Mouse (Mus musculus) spleen, adult 2 months (tissue): ENCODE measurements around the gene Surf2. TPM values are rescaled to one million over a fixed set of nuclear protein-coding genes. Genes with fewer than 3 reads are reported as not detected.
A peak's percentile ranks its signal among the peaks of the same experiment; 100 is the strongest.

Experiments
- DNase-seq, 2 experiments: peaks; one replicate each; pipeline versions ENCODE4 v3.0.0 to v3.0.0-alpha.2; 2012 to 2021; ENCODE audit warnings: low spot score in 2 of 2, low read depth in 1 of 2
- H3K27ac ChIP-seq: fragments of 200-500 bp; 2 replicates; pipeline ENCODE4 v1.5.1; 2012; ENCODE audit warnings: low read length, inconsistent platforms; ENCODE audit not compliant: insufficient read depth
- H3K27me3 ChIP-seq: fragments of 200-500 bp; 2 replicates; pipeline ENCODE4 v1.6.1; 2012; ENCODE audit warnings: mild to moderate bottlenecking, moderate library complexity, low read length, inconsistent platforms; ENCODE audit not compliant: control insufficient read depth, insufficient read depth
- H3K36me3 ChIP-seq: fragments of 200-500 bp; 2 replicates; pipeline ENCODE4 v1.6.1; 2012; ENCODE audit warnings: mild to moderate bottlenecking, low read length, inconsistent platforms; ENCODE audit not compliant: control insufficient read depth, insufficient read depth
- H3K4me1 ChIP-seq: fragments of 200-500 bp; 2 replicates; pipeline ENCODE4 v1.6.1; 2011; ENCODE audit warnings: inconsistent platforms; ENCODE audit not compliant: control insufficient read depth, insufficient read depth, insufficient read length
- H3K4me3 ChIP-seq: fragments of 200-500 bp; 2 replicates; pipeline ENCODE4 v1.5.1; 2011; ENCODE audit warnings: mild to moderate bottlenecking, inconsistent platforms; ENCODE audit not compliant: insufficient read depth, insufficient read length; ENCODE audit errors: extremely low read depth
- CTCF ChIP-seq: fragments of 200-500 bp; IDR thresholded peaks from 2 replicates; pipeline ENCODE4 v1.5.1; 2011; ENCODE audit warnings: mild to moderate bottlenecking, inconsistent platforms; ENCODE audit not compliant: insufficient read depth, insufficient read length, insufficient replicate concordance; ENCODE audit errors: extremely low read depth
- POLR2A ChIP-seq: fragments of 200-500 bp; IDR thresholded peaks from 2 replicates; pipeline ENCODE4 v1.6.1; 2011; ENCODE audit warnings: low read depth, low read length, inconsistent platforms
- WGBS: fragments of 180-500 bp; shearing (Covaris S2); methylation state at CpG from one replicate; pipeline ENCODE4 v1.1.7; 2018; 5-methylcytosine and 5-hydroxymethylcytosine counted together
- polyA plus RNA-seq: library from polyadenylated mRNA; depleted of rRNA; stranded (reverse); fragments of >200 nt; gene quantifications from 2 replicates; pipeline ENCODE4 v1.2.3, GENCODE M21; 2012

Surf2 gene
- polyA plus RNA-seq, 1 experiment: 19.1 TPM

DNA sequence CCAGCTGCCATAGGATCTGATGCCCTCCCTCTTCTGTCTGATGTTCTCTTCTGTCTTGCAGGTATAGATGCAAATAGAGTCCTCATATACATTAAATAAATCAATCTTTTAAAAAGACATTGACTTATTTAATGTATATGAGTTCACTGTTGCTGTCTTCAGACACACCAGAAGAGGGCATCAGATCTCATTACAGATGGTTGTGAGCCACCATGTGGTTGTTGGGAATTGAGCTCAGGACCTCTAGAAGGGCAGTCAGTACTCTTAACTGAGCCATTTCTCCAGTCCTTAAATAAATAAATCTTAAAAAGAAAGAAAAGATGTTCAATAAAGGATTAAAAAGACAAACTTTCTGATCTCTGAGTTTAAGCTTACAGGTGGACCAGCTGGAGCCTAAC, 6.8 kb upstream of the Surf2 start:
- Histone ChIP-seq H3K36me3 (peaks cover 21% of the 10 kb centered on the region), H3K4me1 (peaks cover 4% of the 10 kb centered on the region; the same call in 1 of the 2 replicates), H3K4me3 (no peak overlapping the region; the same call in 1 of the 2 replicates), H3K27ac (no peak overlapping the region), H3K27me3 (no peaks in the 10 kb centered on the region)
- no peak for DNase-seq
- TF ChIP-seq CTCF (no peak), POLR2A (no peak)

DNA sequence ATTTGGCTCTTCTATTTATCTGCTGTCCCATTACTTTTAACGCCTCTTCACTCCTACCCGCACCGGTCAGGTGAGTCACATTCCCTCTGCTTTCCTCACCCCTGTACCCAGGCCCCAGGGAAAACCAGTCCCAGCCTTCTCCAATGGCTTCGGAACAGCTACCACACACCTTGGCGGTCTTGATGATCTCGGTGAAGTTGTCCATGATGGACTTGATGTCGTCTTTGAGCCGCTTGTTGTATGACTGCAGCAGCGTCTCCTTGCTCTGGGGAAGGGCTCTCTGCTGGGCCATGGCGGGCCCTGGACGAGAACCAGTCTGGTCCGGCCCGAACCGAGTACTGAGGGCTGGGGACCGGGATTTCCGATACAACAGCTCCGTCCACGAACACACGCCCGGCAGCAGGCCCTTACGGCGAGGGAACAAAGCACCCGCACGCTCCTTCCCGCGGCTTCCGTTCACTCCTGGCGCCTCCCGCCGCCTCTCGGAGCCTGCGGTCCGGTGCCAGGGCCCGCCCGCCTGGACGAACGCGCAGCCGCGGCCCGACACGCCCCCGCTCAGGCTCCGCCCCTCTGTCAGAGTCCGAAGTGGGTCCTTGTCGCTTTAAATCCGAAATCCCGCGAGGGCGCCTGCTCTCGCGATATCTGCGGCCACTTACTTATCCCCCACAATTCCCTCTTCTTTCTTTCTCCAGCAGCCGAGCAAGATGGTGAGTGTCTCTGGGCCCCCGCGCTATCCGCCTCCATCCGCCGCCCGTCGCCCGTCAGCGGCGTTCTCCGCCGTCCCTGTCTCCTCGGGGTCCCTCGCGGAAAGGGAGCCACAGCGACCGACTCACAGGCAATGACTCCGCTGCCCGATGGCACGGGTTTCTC, 5.8 kb upstream of the Surf2 start, which contains the start of the genes Med22 and Rpl7a:
TSS of gene Med22 (minus strand) at position 554 of the 870 bp plus-strand sequence.
TSS of gene Rpl7a (plus strand) at position 641 of the 870 bp plus-strand sequence.
- WGBS: under 1% methylated on average over 74 of the region's 74 CpGs
- peaks cover 21% of the 10 kb centered on the region for H3K36me3 ChIP-seq

DNA sequence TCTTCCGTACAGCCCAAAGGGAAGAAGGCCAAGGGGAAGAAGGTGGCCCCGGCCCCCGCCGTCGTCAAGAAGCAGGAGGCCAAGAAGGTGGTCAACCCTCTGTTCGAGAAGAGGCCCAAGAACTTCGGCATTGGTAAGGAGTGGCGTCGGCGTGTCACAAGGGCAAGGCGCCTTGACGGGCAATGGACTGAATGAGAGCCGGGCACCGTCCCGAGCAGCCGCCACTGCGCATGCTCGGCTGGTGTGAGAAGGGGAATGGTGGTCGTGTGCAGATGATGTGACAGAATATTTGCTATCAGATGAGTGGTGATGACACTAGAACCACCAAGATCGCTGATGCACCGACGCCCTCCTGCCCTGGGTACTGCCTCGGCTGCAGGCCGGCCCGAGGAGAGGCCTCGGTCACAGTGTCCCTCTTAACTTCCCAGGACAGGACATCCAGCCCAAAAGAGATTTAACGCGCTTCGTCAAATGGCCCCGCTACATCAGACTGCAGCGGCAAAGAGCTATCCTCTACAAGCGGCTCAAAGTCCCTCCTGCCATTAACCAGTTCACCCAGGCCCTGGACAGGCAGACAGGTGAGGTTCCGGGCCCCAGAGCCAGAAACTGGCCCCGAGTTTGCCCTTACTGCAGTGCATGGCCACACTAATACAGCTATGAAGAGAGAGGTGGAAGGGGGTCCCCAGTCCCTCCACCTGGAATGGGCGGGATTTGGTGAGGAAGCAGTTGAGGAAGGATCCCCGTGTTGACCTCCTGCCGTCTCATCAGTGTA, 5.0 kb upstream of the Surf2 start:
- H3K27ac ChIP-seq: peak overlapping the region; percentile 84
- no peak for TF ChIP-seq CTCF
- no peak for TF ChIP-seq POLR2A
- DNase-seq: peak in 1 of 2 experiments; percentile 41
- peaks cover 21% of the 10 kb centered on the region for H3K36me3 ChIP-seq
- peak overlapping the region; percentile 77 for H3K4me3 ChIP-seq
- 1% methylated on average over 37 of the region's 37 CpGs for WGBS
- H3K27me3 ChIP-seq: no peaks in the 10 kb centered on the region
- peaks cover 9% of the 10 kb centered on the region; the same call in 1 of the 2 replicates for H3K4me1 ChIP-seq

More for the DNA sequence above, 5.8 kb upstream of the Surf2 start, which contains the start of the genes Med22 and Rpl7a:
- peaks cover 6% of the 10 kb centered on the region; the same call in 1 of the 2 replicates for H3K4me1 ChIP-seq
- peak within 1 kb of the TSS; percentile 77 for H3K4me3 ChIP-seq
- TF ChIP-seq CTCF: no peak
- TF ChIP-seq POLR2A: peak; percentile 74
- H3K27ac ChIP-seq: peak within 1 kb of the TSS; percentile 84
- H3K27me3 ChIP-seq: no peaks in the 10 kb centered on the region
- DNase-seq: peak; percentile 97 to 99

DNA sequence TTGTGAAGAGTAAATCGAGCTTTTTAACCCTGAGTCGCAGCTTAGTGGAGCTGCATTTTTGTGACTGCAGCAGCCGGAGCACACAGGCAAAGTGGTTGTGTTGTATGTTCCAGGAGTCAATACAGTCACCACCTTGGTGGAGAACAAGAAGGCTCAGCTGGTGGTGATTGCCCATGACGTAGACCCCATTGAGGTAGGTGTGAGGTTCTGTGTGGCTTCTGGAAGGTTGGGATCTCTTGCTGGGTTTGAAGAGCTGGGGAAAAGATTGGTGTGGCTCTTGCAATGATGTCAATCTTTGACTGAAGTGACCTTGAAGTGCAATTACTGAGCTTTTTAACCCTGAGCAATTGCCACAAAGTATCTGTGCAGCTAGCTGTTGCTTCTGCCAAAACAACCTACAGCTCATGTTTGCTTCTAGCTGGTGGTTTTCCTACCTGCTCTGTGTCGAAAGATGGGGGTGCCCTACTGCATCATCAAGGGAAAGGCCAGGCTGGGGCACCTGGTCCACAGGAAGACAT, 3.9 kb upstream of the Surf2 start:
- no peak overlapping the region for H3K27ac ChIP-seq
- WGBS: 71% methylated on average over 5 of the region's 5 CpGs
- TF ChIP-seq POLR2A (no peak), CTCF (no peak)
- peaks cover 21% of the 10 kb centered on the region for H3K36me3 ChIP-seq
- no peaks in the 10 kb centered on the region for H3K27me3 ChIP-seq
- H3K4me1 ChIP-seq: peaks cover 13% of the 10 kb centered on the region; the same call in 1 of the 2 replicates
- no peak for DNase-seq
- H3K4me3 ChIP-seq: no peak overlapping the region

DNA sequence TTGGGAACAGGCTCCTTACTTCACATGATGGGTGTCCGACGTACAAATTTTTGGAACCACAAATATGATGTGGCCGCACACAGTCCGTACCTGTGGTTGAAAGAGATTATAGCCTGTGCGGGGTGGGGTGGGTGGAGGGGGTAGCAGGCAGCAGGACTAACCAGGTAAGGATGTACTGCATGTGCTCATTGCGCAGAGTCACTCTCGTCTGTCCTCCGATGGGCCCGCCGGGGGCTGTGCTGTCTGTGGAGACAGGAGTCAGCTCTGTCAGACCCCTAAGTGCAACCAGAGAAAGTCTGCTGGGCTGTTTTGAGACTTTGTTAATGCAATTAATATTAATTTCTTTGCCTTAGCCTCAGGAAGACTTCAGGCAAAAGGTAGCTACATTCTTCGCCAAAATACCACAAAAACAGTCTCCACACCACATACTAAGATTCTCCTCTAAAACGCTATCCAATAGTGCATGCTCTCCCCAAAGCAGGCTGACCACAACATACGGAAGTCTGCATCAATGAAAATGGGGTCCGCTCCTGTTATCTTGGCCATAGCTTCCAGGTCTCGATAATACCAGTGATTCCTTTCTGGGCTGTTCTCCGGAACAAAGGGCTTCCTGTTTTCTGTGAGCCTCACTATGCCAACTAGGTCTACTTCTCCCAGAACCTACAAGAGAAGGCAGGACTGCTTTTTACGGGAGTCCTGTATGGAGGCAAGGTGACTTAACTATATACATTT, 2.6 kb upstream of the Surf2 start:
- H3K4me1 ChIP-seq: peaks cover 15% of the 10 kb centered on the region; the same call in 1 of the 2 replicates
- TF ChIP-seq CTCF (no peak), POLR2A (no peak)
- H3K4me3 ChIP-seq: no peak overlapping the region
- no peak for DNase-seq
- no peaks in the 10 kb centered on the region for H3K27me3 ChIP-seq
- no peak overlapping the region for H3K27ac ChIP-seq
- WGBS: 84% methylated on average over 17 of the region's 17 CpGs
- H3K36me3 ChIP-seq: peaks cover 17% of the 10 kb centered on the region
